Comparison of ENCODE assay signal across 13 mouse cellular contexts in the genomic region with DNA sequence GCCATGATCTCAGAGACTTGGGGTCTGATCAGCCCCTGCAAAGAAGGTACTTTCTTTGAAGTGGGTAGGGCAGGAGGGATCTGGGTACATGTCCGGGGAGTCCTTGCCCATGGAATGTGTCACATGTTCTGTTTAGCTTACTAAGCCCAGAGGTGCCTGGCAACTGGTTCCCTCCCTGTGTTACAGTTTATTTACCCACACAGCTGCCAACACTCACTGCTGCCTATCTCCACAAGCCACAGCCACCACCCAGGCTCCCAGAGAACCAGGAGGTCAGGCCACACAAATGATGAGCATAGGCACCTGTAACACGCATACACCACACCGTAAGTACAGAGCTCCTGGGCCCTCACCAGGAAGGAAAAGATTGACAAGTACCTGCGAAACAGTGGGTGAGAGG. TPM values are rescaled to one million over a fixed set of nuclear protein-coding genes. Genes with fewer than 3 reads are reported as not detected.
DNase-seq lines count a peak whose midpoint lies in the region; ATAC-seq lines count a peak whose summit lies in the region.
"Had no signal": no experiment of that assay in that cellular context is flagged by ENCODE, and none has a peak within 500 bp of the region (broad histone marks: within the 10 kb centered on the region; RNA-seq: fewer than 3 reads in every experiment).

No protein-coding gene starts in this region.

- WGBS in kidney, embryonic 15.5 days: 85% methylated on average over 4 of the region's 4 CpGs
- 64% methylated on average over 4 of the region's 4 CpGs for WGBS in lung, embryonic 16.5 days

- peaks cover 40% of the 10 kb centered on the region for H3K4me1 ChIP-seq in kidney, embryonic 15.5 days
- H3K4me1 ChIP-seq in lung, embryonic 16.5 days (replicated peaks; ENCODE audit: control insufficient read depth, insufficient read depth, low read length): no peaks in the 10 kb centered on the region
- H3K4me1 ChIP-seq: hindbrain, embryonic 10.5 days had no signal

- H3K9ac ChIP-seq in kidney, embryonic 15.5 days: no peak overlapping the region
- H3K9ac ChIP-seq in lung, embryonic 16.5 days (ENCODE audit: low read length): no peak overlapping the region

- H3K27me3 ChIP-seq in kidney, embryonic 15.5 days: no peaks in the 10 kb centered on the region
- no peaks in the 10 kb centered on the region for H3K27me3 ChIP-seq in lung, embryonic 16.5 days (ENCODE audit: control insufficient read depth, insufficient read depth, low read depth, low read length)

- no peak overlapping the region for H3K4me3 ChIP-seq in kidney, embryonic 15.5 days (replicated peaks)
- no peak overlapping the region for H3K4me3 ChIP-seq in lung, embryonic 16.5 days (ENCODE audit: low read length)
- H3K4me3 ChIP-seq: hindbrain, embryonic 10.5 days; myocyte had no signal

- 0 out of 2 replicates have a peak, but pooled peaks have one; percentile 34 for ATAC-seq in kidney, embryonic 15.5 days (replicated peaks; ENCODE audit: low FRiP score)
- peak; percentile 41; the same call in 1 of the 2 replicates for ATAC-seq in lung, embryonic 16.5 days (ENCODE audit: low read depth)
- no peak for ATAC-seq in inflammation-experienced regulatory T-cells, adult 6 months
- ATAC-seq: forebrain, embryonic 16.5 days had no signal

- H3K9me3 ChIP-seq in kidney, embryonic 15.5 days (replicated peaks): no peaks in the 10 kb centered on the region
- no peaks in the 10 kb centered on the region for H3K9me3 ChIP-seq in lung, embryonic 16.5 days (ENCODE audit: control insufficient read depth, low read length)

- H3K36me3 ChIP-seq in kidney, embryonic 15.5 days: no peaks in the 10 kb centered on the region
- no peaks in the 10 kb centered on the region for H3K36me3 ChIP-seq in lung, embryonic 16.5 days (ENCODE audit: control insufficient read depth, insufficient read depth, low read length)
- H3K36me3 ChIP-seq: hindbrain, embryonic 10.5 days had no signal

- no peak overlapping the region for H3K4me2 ChIP-seq in kidney, embryonic 15.5 days
- H3K4me2 ChIP-seq in lung, embryonic 16.5 days (ENCODE audit: low read depth, low read length): no peak overlapping the region

- no peak overlapping the region for H3K27ac ChIP-seq in kidney, embryonic 15.5 days
- H3K27ac ChIP-seq in lung, embryonic 16.5 days (ENCODE audit: low read length): no peak overlapping the region
- H3K27ac ChIP-seq: hindbrain, embryonic 10.5 days; macrophage had no signal

- DNase-seq in spleen, adult 12 weeks (ENCODE audit: low spot score): peak; percentile 61
- DNase-seq in spleen, adult 18-20 months: no peak
- no peak for DNase-seq in thymus, postnatal 14 days
- DNase-seq in ovary, adult 18-20 months (ENCODE audit: low spot score): no peak
- DNase-seq: layer of hippocampus, postnatal 36 days; thymus, adult 18-20 months had no signal

RNA-seq across cellular contexts. Expression of gene Ptprj, which starts 26.6 kb away (rescaled TPM):
- 6.5 and 7.1 TPM in 2 replicates for polyA plus RNA-seq in kidney, embryonic 15.5 days (2015; fragmentation: Nextera tagmentation; extraction: Ambion mirVana)
- polyA plus RNA-seq in lung, embryonic 16.5 days (2015; fragmentation: Nextera tagmentation; extraction: Ambion mirVana): 2.7 and 3.1 TPM in 2 replicates
- polyA plus RNA-seq in inflammation-experienced regulatory T-cells, adult 6 months (2017; shearing (Covaris generic)): 1 to 10 TPM; 4.2 to 5.4 (median 4.8) TPM
